Mouse (Mus musculus) layer of hippocampus, adult 11-12 months (tissue): ENCODE measurements at regions not wholly inside any gene's neighbourhood (a gene's known extent, or its start where the extent isn't known, plus 50 kb on each side); places are given as distances from the start of the nearest gene placed in this dataset.

ENCODE experiments used
- DNase-seq: peaks from one replicate; pipeline ENCODE4 v3.0.0; 2022; ENCODE audit warnings: low spot score

- DNase-seq: no peak
These were observed 370.4 kb upstream of the Tbx3 start for GRCm38 (mm10) chr5:119300106-119300505.

DNA sequence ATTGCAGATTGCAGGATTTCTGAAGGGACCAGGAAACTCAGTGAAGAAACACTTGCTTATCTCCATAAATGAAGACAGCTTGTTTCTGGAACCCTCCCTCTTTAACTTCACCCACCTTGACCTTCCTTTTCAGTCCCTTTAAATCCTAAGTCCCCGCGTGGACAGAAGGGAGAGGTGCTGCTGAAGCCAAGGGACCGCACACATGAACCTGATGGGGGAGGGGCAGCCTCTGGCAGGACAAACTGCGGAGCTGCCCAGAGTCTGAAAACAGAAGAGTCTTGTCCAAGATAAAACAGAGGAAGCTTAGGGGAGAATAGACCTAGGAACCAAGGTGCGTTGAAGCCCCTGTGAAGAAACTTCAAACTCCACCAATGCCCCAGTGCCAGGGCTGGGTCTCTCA is 368.9 kb upstream of the Tbx3 start:
- DNase-seq: no peak

DNA sequence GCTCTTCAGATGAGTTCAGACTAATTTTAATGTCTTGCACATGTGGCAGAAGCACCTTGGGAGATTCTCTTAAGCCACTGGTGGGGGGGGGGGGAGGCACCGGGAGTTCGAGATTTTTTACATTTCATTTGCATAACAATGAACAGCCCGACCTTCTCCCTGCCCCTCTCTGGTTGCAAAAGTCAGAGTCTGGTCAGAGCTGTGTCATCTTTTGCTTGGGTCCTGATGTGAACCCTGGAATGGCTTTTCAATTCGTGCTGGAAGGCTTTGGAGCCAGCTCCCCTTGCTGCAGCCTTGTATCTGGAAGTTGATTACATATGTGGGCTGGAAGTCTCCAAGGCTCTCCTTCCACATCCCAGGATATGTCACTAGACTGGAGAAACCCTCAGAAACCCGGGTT is 365.7 kb upstream of the Tbx3 start:
- DNase-seq: no peak

DNA sequence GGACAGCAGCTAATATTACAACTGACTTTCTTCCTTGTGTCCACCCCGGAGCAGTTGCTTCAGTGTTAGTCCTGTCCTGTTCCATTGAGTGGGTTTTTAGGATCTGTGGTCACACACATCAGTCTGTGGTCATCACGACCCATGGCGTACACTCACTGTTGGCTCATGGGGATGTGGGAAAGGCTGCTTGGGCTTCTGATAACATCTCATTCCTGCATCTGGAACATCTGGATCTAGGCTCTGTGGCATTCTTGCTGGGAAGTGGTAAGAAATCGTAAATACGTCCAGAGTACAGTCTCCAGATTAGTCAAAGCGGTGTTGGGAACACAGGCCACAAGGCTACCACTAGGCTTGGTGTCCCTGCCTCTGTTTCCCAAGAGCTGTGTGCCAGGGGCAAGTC is 362.7 kb upstream of the Tbx3 start:
- no peak for DNase-seq

GRCm38 (mm10) chr5:119310178-119310930 is 360.1 kb upstream of the Tbx3 start:
- DNase-seq: no peak

- DNase-seq: no peak
These were observed 357.7 kb upstream of the Tbx3 start for GRCm38 (mm10) chr5:119312808-119313207.

GRCm38 (mm10) chr5:119315149-119315548 is 355.3 kb upstream of the Tbx3 start:
- no peak for DNase-seq

DNA sequence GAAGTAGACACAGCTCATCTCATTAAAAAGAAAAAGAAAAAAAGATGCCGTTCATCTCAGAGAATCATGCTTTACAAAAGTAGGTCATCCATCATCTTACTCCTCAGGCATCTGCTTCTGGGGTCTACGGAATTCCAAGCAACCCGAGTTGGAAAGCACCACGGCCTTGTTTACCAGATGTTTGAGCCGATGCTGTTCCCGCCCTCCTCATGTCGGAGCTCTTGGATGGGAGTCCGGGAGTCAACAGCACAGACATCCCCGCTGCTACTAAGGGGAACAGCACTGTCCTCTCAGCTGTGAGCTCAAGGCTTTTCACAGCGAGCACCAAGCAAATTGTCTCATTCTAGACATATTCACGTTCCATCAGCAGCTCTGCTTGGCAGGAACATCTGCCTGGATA is 352.9 kb upstream of the Tbx3 start:
- no peak for DNase-seq

DNA sequence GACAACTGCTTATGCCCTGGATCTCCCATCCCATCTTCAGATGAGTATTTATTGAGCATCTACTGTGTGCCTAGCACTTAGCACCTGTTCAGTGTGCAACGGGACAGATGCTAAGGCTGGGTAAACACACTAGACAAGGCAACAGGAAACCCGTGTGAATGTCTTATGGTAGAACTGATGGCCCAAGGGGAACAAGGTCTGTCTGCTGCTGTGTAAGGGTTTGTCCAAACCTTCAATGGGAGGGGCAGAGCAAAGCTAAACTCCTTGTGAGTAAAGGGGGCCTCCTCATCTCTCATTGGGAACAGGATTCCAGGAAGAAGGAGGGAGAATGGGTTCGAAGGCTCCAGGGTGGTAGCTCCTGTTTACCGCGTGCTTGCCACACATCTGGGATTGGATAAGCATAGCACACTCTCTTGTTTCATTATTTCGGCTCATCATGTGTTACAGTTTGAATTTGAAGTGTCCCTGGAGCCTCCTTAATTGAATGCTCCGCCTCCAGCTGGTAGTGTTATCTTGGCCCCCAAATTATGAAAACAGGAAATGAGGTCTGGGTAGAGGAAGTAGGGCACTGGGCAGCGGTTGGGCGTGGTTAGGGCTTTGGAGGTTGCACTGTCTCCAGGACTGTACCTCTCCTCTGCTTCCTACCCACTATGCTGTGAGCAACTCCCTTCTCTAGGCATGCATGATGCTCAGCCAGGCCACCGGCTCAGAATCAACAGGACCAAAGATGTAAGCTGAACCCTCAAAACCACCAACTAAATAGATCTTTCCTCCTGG is 348.9 kb upstream of the Tbx3 start:
- no peak for DNase-seq

GRCm38 (mm10) chr5:119322411-119322810 is 348.1 kb upstream of the Tbx3 start:
- no peak for DNase-seq

GRCm38 (mm10) chr5:119325681-119326255 is 344.7 kb upstream of the Tbx3 start:
- DNase-seq: no peak

DNA sequence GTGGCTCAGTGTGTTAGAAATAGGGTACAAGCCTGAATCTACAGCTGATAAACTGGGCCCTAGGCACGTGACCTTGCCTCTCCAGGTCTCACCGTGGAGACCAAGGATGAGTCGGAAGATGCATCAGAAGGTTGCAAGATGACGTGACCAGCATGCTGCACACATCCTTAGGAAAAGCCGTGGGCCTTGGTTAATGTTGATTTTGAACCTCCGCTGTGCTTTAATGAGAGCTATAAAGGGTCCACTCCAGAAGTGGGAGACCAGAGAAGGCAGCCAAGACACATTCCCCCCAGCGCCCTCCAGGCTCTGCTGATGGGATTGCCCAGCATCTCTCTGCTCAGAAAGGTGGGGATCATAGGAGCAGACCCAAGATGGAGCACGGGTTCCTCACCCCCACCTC is 343.6 kb upstream of the Tbx3 start:
- no peak for DNase-seq

- DNase-seq: no peak
These were observed 341.5 kb upstream of the Tbx3 start for GRCm38 (mm10) chr5:119328971-119329370.

DNA sequence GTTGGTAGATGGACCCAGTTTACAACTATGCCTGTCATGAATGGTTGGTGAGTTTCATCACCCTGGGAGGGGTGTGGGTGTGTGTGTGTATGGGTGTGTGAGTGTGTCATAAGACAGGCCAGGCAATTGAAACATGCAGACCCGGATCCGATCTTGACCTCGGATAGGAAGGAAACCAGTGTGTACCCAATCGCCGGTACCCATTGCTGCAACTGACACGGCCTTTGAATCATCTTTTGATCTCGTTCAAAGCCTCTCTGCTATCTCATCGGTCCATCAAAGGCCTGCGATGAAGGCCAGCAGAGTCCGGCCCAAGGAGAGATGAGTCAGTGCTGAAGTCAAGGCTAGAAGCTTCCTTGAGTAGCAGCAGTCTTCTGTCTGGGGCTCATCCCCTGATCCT is 341.1 kb upstream of the Tbx3 start:
- DNase-seq: no peak

DNA sequence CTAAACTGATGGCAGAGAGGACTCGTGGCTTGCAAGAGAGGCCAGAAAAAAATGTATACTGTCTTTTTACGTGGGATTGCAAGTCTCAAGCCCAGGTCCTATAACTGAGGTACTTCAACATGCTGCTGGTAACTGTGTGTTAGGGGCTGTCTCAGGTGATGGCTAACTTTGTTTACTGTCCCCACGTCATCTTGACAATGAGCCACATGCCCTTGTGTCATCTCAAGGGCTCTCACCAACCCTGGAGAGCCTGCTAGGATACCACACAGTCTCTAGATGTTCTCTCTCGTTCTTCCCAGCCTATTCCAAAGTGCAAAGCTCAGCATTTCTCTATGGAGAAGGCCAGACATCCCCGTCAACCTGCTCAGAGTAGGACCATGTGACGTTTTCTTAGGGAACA is 340.6 kb upstream of the Tbx3 start:
- no peak for DNase-seq

DNA sequence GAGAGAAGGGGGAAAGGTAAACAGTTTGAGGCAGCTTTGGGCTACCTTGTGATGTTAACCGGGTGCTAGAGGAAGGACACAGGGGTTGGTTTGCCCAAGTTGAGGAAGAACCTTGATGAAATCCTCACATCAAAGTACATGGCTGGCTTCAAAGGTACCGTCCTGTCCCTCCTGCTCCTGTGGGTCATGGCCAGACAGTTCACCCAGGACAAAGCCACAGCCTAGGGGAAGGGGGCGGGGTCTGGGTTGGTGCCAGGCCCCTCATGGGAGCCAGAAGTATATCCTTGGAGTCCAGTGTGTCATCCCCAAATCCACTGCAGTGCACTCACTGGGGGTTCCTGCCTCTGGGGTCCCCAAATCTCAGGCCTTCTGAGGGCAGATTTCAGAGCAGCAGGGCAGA is 339.0 kb upstream of the Tbx3 start:
- DNase-seq: no peak

DNA sequence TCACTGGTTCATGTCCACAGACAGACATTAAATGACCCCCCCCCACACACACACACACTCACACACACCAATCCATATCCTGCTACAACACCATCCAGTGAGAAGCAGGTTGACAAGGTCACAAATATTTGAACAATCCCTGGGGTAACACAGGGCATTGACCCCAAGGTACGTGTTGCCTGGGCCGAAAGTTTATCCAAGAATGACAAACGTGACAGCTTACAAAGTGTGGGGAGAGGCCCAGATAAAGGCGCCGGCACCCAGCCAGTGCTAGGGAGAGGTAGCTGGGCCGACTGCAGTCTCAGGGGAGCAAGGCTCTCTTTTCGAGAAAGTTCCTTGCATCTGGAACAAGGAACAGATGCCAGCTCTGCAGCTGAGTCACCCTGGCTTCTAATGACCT is 337.8 kb upstream of the Tbx3 start:
- no peak for DNase-seq

GRCm38 (mm10) chr5:119335211-119335610 is 335.3 kb upstream of the Tbx3 start:
- no peak for DNase-seq

DNA sequence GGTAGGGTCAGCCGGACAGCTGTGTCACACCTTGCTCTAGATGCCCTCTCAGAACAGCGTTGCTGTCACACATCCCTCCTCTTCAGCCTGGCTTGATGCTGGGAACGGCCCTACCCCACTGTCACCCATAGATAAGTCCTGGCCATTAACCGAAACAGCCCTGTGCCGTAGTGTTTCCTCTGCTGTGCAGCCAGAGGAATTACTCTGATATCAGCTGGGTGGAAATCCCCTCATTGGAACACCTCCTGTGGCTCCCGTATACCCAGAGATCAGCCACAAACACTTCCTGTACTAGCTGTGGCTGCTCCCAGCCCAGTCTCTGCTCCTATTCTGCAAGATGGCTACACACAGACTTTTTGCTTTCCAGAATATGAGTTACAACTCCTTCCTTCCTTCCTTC is 334.5 kb upstream of the Tbx3 start:
- no peak for DNase-seq

DNA sequence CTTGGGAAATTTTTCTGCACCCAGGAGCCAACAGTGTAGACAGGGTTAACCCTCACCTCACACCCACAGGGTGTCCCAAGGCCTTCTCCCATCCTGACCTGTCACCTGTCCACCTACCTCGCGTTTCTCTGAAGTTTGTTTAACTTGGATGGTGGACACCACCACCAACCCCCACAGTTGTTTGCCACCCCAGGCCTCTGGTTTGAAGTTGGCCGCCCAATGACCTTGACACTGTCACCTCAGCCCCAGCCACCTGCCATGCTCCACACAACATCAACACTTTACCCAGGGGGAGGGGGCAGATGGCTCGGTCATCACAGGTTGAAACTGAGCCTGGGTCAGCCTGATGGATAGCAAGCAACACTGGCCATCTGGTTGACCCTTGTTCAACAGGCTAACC is 332.7 kb upstream of the Tbx3 start:
- DNase-seq: no peak

DNA sequence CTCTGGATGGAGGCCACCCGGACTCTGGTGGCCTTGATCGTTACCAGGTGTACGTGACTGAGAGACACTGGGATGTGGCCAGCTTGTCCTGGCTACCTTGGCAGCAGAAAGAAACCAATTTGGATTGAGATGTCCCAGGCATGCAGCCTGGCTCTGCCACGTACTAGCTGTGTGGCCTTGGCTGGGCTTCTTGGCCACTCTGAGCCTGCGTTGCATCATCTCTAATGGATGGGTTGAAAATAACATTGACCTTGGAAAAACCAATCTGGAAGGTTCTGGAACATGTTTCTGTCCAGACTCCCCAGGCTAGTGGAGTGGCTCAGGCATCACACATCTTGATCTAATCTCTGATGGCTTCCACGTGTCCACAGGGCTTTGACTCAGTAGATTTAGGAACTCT is 331.8 kb upstream of the Tbx3 start:
- no peak for DNase-seq

- DNase-seq: no peak
These were observed 322.2 kb upstream of the Tbx3 start for GRCm38 (mm10) chr5:119348303-119348702.

DNA sequence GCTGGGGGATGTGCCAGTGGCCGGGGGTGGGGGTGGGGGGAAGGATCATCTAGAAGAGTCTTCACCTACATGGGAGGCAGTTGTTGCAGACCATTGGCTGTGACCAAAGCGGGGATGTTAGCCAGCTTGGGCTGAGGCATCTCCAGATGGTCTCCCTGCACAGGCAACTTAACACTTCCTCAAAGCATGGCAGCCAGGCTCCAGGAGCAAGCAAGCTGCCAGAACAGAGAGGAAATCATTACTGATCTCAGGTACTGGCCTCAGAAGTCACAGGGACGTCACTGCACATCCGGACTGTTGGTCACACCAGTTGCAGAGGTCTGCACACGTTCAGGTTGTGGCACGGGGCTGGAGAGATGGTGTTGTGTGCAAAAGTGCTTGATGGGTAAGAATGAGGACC is 321.1 kb upstream of the Tbx3 start:
- DNase-seq: no peak
